Mouse (Mus musculus) cerebellum, adult 2 months (tissue): Measurements from ENCODE around the gene Ccdc88c. TPM values are rescaled to one million over a fixed set of nuclear protein-coding genes. Genes with fewer than 3 reads are reported as not detected.

Experiments
- DNase-seq, 2 experiments: peaks; one replicate each; pipeline ENCODE4 v3.0.0; 2021
- H3K27ac ChIP-seq: fragments of 200-500 bp; 2 replicates; pipeline ENCODE4 v1.5.1; 2012; ENCODE audit warnings: low read length, control low read depth, inconsistent platforms; ENCODE audit not compliant: insufficient read depth
- H3K27me3 ChIP-seq: fragments of 200-500 bp; 2 replicates; pipeline ENCODE4 v1.6.1; 2012; ENCODE audit warnings: inconsistent platforms, mild to moderate bottlenecking, low read length, moderate library complexity; ENCODE audit not compliant: control insufficient read depth, insufficient read depth
- H3K4me1 ChIP-seq: fragments of 200-500 bp; 2 replicates; pipeline ENCODE4 v1.6.1; 2011; ENCODE audit warnings: low read length; ENCODE audit not compliant: control insufficient read depth, insufficient read depth
- H3K4me3 ChIP-seq: fragments of 200-500 bp; replicated peaks from 2 replicates; pipeline ENCODE3; 2011; ENCODE audit warnings: mild to moderate bottlenecking, low read depth, low read length, control low read depth; ENCODE audit not compliant: insufficient read depth
- CTCF ChIP-seq: fragments of 200-500 bp; IDR thresholded peaks from 2 replicates; pipeline ENCODE4 v1.5.1; 2011; ENCODE audit warnings: low read depth, mild to moderate bottlenecking, control low read depth, low read length, moderate library complexity, borderline replicate concordance; ENCODE audit not compliant: insufficient read depth
- POLR2A ChIP-seq: fragments of 200-500 bp; IDR thresholded peaks from 2 replicates; pipeline ENCODE4 v1.6.1; 2011; ENCODE audit warnings: low read length, control low read depth, borderline replicate concordance; ENCODE audit not compliant: insufficient read depth
- WGBS: fragments of 180-500 bp; shearing (Covaris S2); methylation state at CpG from one replicate; pipeline ENCODE4 v1.1.7; 2018; 5-methylcytosine and 5-hydroxymethylcytosine counted together
- polyA plus RNA-seq: library from polyadenylated mRNA; depleted of rRNA; stranded (reverse); fragments of >200 nt; gene quantifications from 2 replicates; pipeline ENCODE4 v1.2.3, GENCODE M21; 2012

The Ccdc88c gene
- polyA plus RNA-seq, 1 experiment: 9.0 TPM

- DNase-seq: no peak
Measured at GRCm38 (mm10) chr12:101028247-101028953, 456 bp downstream of the Ccdc88c start.

GRCm38 (mm10) chr12:101027451-101028246, 1.2 kb downstream of the Ccdc88c start:
- TF ChIP-seq CTCF (no peak), POLR2A (no peak)
- no peaks in the 10 kb centered on the region for H3K4me1 ChIP-seq
- DNase-seq: no peak

More at GRCm38 (mm10) chr12:101028247-101028953, 456 bp downstream of the Ccdc88c start:
- H3K4me1 ChIP-seq: no peaks in the 10 kb centered on the region
- no peaks in the 10 kb centered on the region; the same call in 1 of the 2 replicates for H3K27me3 ChIP-seq
- TF ChIP-seq CTCF: no peak
- no peak for TF ChIP-seq POLR2A
- 2% methylated on average over 66 of the region's 67 CpGs for WGBS
- H3K27ac ChIP-seq: no peak overlapping the region
- peak overlapping the region; percentile 77 for H3K4me3 ChIP-seq

GRCm38 (mm10) chr12:101026946-101027345, 1.9 kb downstream of the Ccdc88c start:
- H3K27me3 ChIP-seq: no peaks in the 10 kb centered on the region; the same call in 1 of the 2 replicates
- DNase-seq: peak in 1 of 2 experiments; percentile 39
- no peaks in the 10 kb centered on the region for H3K4me1 ChIP-seq
- no peak overlapping the region for H3K27ac ChIP-seq
- TF ChIP-seq POLR2A: no peak
- TF ChIP-seq CTCF: no peak
- 18% methylated on average over 14 of the region's 14 CpGs for WGBS
- H3K4me3 ChIP-seq: peak overlapping the region; percentile 1

More at GRCm38 (mm10) chr12:101027451-101028246, 1.2 kb downstream of the Ccdc88c start:
- Histone ChIP-seq H3K27ac (no peak overlapping the region), H3K27me3 (no peaks in the 10 kb centered on the region; the same call in 1 of the 2 replicates), H3K4me3 (peak overlapping the region; percentile 77)
- 24% methylated on average over 19 of the region's 19 CpGs for WGBS

- WGBS: 56% methylated on average over 7 of the region's 7 CpGs
Measured at GRCm38 (mm10) chr12:101026518-101026917, 2.3 kb downstream of the Ccdc88c start.

GRCm38 (mm10) chr12:101026025-101026424, 2.8 kb downstream of the Ccdc88c start:
- TF ChIP-seq POLR2A (no peak), CTCF (no peak)
- Histone ChIP-seq H3K27me3 (no peaks in the 10 kb centered on the region; the same call in 1 of the 2 replicates), H3K4me1 (no peaks in the 10 kb centered on the region), H3K4me3 (no peak overlapping the region), H3K27ac (no peak overlapping the region)
- 94% methylated on average over 4 of the region's 4 CpGs for WGBS
- no peak for DNase-seq

More at GRCm38 (mm10) chr12:101026518-101026917, 2.3 kb downstream of the Ccdc88c start:
- no peak overlapping the region for H3K27ac ChIP-seq
- H3K27me3 ChIP-seq: no peaks in the 10 kb centered on the region; the same call in 1 of the 2 replicates
- H3K4me1 ChIP-seq: no peaks in the 10 kb centered on the region
- TF ChIP-seq CTCF (no peak), POLR2A (no peak)
- peak overlapping the region; percentile 4 for H3K4me3 ChIP-seq
- DNase-seq: no peak

- Histone ChIP-seq H3K4me3 (no peak overlapping the region), H3K27me3 (no peaks in the 10 kb centered on the region; the same call in 1 of the 2 replicates), H3K27ac (no peak overlapping the region), H3K4me1 (peaks cover 4% of the 10 kb centered on the region; the same call in 1 of the 2 replicates)
- TF ChIP-seq CTCF (no peak), POLR2A (no peak)
- 86% methylated on average over 7 of the region's 7 CpGs for WGBS
- no peak for DNase-seq
Measured at GRCm38 (mm10) chr12:101025379-101025778, 3.5 kb downstream of the Ccdc88c start.

- no peak for TF ChIP-seq CTCF
- TF ChIP-seq POLR2A: no peak
- H3K4me1 ChIP-seq: peaks cover 10% of the 10 kb centered on the region
- DNase-seq: peak in 1 of 2 experiments; percentile 3
- H3K27ac ChIP-seq: no peak overlapping the region
- WGBS: 84% methylated on average over 8 of the region's 8 CpGs
- H3K4me3 ChIP-seq: no peak overlapping the region
- no peaks in the 10 kb centered on the region; the same call in 1 of the 2 replicates for H3K27me3 ChIP-seq
Measured at GRCm38 (mm10) chr12:101024824-101025223, 4.0 kb downstream of the Ccdc88c start.

- Histone ChIP-seq H3K27ac (no peak overlapping the region), H3K4me3 (no peak overlapping the region), H3K4me1 (peaks cover 15% of the 10 kb centered on the region), H3K27me3 (no peaks in the 10 kb centered on the region)
- TF ChIP-seq CTCF (no peak), POLR2A (no peak)
- DNase-seq: no peak
- WGBS: 70% methylated on average over 11 of the region's 11 CpGs
Measured at GRCm38 (mm10) chr12:101023143-101023542, 5.7 kb downstream of the Ccdc88c start.
